Mouse (Mus musculus): ENCODE results near the gene Large1.

DNA sequence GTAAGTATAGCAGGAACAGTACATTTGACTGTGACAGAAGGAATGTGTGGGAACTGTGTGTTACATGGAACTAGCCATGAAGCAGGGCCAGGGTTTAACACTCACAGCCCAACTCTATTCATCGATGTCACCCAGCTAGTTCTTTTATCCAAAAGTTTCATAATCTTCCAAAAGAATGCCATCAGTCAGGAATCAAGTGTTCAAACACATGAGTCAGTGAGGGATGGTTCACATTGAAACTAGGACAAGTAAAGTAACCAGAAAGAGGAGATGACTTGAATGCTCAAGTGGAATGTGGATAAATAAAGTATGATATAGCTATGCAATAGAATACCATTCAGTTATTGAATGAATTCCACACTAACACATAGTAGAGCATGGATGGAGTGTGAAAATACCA lies 359.5 kb downstream of the Large1 start:
- no peak for TF ChIP-seq CTCF (conservative IDR thresholded peaks at IDR 0.05 in 1 of 2, IDR thresholded peaks at IDR 0.05 in 1 of 2; ENCODE audit: low read depth in 2 of 2, low read length in 2 of 2)
- TF ChIP-seq ELF1 (IDR thresholded peaks at IDR 0.05; ENCODE audit: low read depth, low read length), result no peak

Data from CH12.LX (cell line).